Mouse (Mus musculus) cerebellum, postnatal 14 days (tissue): ENCODE results near the gene Zfp316.

Experiments
- DNase-seq, 2 experiments: peaks; one replicate each; pipeline ENCODE4 v3.0.0; 2021; ENCODE audit warnings: mixed read lengths in 2 of 2

The Zfp316 gene

GRCm38 (mm10) chr5:143269363-143270150 is at the start of gene Zfp316:
Gene Zfp316 (minus strand): TSS chr5:143270022.
- peak; percentile 85 to 88 for DNase-seq

GRCm38 (mm10) chr5:143317288-143317610 is 47.4 kb upstream of the Zfp316 start:
- DNase-seq, result no peak

GRCm38 (mm10) chr5:143316605-143317287 is 46.9 kb upstream of the Zfp316 start:
- DNase-seq, result peak; percentile 42 to 49

- DNase-seq, result no peak
These were observed 45.7 kb upstream of the Zfp316 start for GRCm38 (mm10) chr5:143315514-143315888.

- peak; percentile 96 to 98 for DNase-seq
These were observed 45.1 kb upstream of the Zfp316 start, which contains the start of gene E130309D02Rik for GRCm38 (mm10) chr5:143314730-143315513. Gene E130309D02Rik (minus strand): TSS chr5:143315360.

- DNase-seq, result no peak
These were observed 44.4 kb upstream of the Zfp316 start for GRCm38 (mm10) chr5:143314183-143314729.

- peak; percentile 87 to 94 for DNase-seq
These were observed 42.1 kb upstream of the Zfp316 start for GRCm38 (mm10) chr5:143311886-143312285.

GRCm38 (mm10) chr5:143309916-143310315 is 40.1 kb upstream of the Zfp316 start:
- DNase-seq, result no peak

GRCm38 (mm10) chr5:143308825-143309224 is 39.0 kb upstream of the Zfp316 start:
- no peak for DNase-seq

GRCm38 (mm10) chr5:143304251-143304650 is 34.4 kb upstream of the Zfp316 start:
- DNase-seq, result no peak

GRCm38 (mm10) chr5:143301296-143301695 is 31.5 kb upstream of the Zfp316 start:
- peak in 1 of 2 experiments; percentile 54 for DNase-seq

GRCm38 (mm10) chr5:143299686-143300085 is 29.9 kb upstream of the Zfp316 start:
- peak; percentile 80 to 87 for DNase-seq

- no peak for DNase-seq
These were observed 28.6 kb upstream of the Zfp316 start for GRCm38 (mm10) chr5:143298391-143298790.

- DNase-seq, result no peak
These were observed 28.2 kb upstream of the Zfp316 start for GRCm38 (mm10) chr5:143297986-143298385.

- DNase-seq, result no peak
These were observed 25.5 kb upstream of the Zfp316 start for GRCm38 (mm10) chr5:143295330-143295729.

GRCm38 (mm10) chr5:143294862-143295261 is 25.0 kb upstream of the Zfp316 start:
- DNase-seq, result no peak

GRCm38 (mm10) chr5:143293404-143293803 is 23.6 kb upstream of the Zfp316 start, which contains the start of gene Zfp853:
Gene Zfp853 (minus strand): TSS chr5:143293623.
- DNase-seq, result no peak

GRCm38 (mm10) chr5:143292879-143293278 is 23.1 kb upstream of the Zfp316 start:
- no peak for DNase-seq

GRCm38 (mm10) chr5:143289299-143289698 is 19.5 kb upstream of the Zfp316 start:
- no peak for DNase-seq

- DNase-seq, result no peak
These were observed 18.6 kb upstream of the Zfp316 start for GRCm38 (mm10) chr5:143288378-143288911.

GRCm38 (mm10) chr5:143287774-143288328 is 18.0 kb upstream of the Zfp316 start:
- DNase-seq, result no peak

GRCm38 (mm10) chr5:143284762-143285161 is 14.9 kb upstream of the Zfp316 start:
- DNase-seq, result no peak
